Mouse (Mus musculus) stomach, embryonic 15.5 days (tissue): ENCODE measurements around the gene Sh3d19. TPM values are rescaled to one million over a fixed set of nuclear protein-coding genes. Genes with fewer than 3 reads are reported as not detected.

Experiments
- ATAC-seq: fragments of 200-750 bp; cut with Nextera tagmentation; 2 replicates; pipeline ENCODE4 v1.8.0; 2017; ENCODE audit warnings: low read depth, moderate number of reproducible peaks, moderate TSS enrichment; ENCODE audit not compliant: insufficient read depth, low FRiP score
- H3K27ac ChIP-seq: fragments of 300-500 bp; sonication (generic); 2 replicates; pipeline ENCODE4 v1.5.1; 2015; ENCODE audit warnings: mild to moderate bottlenecking, inconsistent platforms
- H3K27me3 ChIP-seq: fragments of 300-500 bp; sonication (generic); replicated peaks from 2 replicates; pipeline ENCODE4 v1.6.1; 2015; ENCODE audit warnings: inconsistent platforms
- H3K36me3 ChIP-seq: fragments of 300-500 bp; sonication (generic); 2 replicates; pipeline ENCODE4 v1.6.1; 2015; ENCODE audit warnings: inconsistent platforms
- H3K4me1 ChIP-seq: fragments of 300-500 bp; sonication (generic); 2 replicates; pipeline ENCODE4 v1.6.1; 2015; ENCODE audit warnings: inconsistent platforms
- H3K4me2 ChIP-seq: fragments of 300-500 bp; sonication (generic); 2 replicates; pipeline ENCODE4 v1.6.1; 2015; ENCODE audit warnings: mild to moderate bottlenecking, inconsistent platforms
- H3K4me3 ChIP-seq: fragments of 300-500 bp; sonication (generic); replicated peaks from 2 replicates; pipeline ENCODE4 v1.5.1; 2015; ENCODE audit warnings: inconsistent platforms
- H3K9ac ChIP-seq: fragments of 300-500 bp; sonication (generic); 2 replicates; pipeline ENCODE4 v1.6.1; 2015; ENCODE audit warnings: inconsistent platforms
- H3K9me3 ChIP-seq: fragments of 300-500 bp; sonication (generic); 2 replicates; pipeline ENCODE4 v1.6.1; 2016; ENCODE audit warnings: inconsistent platforms
- WGBS: fragments of 180-500 bp; shearing (Covaris S2); methylation state at CpG from one replicate; pipeline ENCODE4 v1.1.7; 2015; 5-methylcytosine and 5-hydroxymethylcytosine counted together
- polyA plus RNA-seq: library from polyadenylated mRNA; unstranded; fragments of >200 nt; fragmentation: Nextera tagmentation; extraction: Ambion mirVana; gene quantifications from 2 replicates; pipeline ENCODE4 v1.2.1, GENCODE M21; 2015

Gene Sh3d19
- polyA plus RNA-seq, 1 experiment from 2014 or later: 43.7 TPM

- Histone ChIP-seq H3K4me3 (no peak overlapping the region), H3K27me3 (no peaks in the 10 kb centered on the region), H3K36me3 (peaks cover 9% of the 10 kb centered on the region), H3K4me2 (no peak overlapping the region), H3K27ac (no peak overlapping the region), H3K9me3 (no peaks in the 10 kb centered on the region), H3K9ac (no peak overlapping the region), H3K4me1 (no peaks in the 10 kb centered on the region)
- WGBS: 13% methylated on average over 6 of the region's 6 CpGs
- no peak for ATAC-seq
Measured at GRCm38 (mm10) chr3:86129757-86130156, 158.8 kb downstream of the Sh3d19 start.

GRCm38 (mm10) chr3:86134939-86135638, 164.2 kb downstream of the Sh3d19 start:
- Histone ChIP-seq H3K4me2 (no peak overlapping the region), H3K4me1 (no peaks in the 10 kb centered on the region), H3K36me3 (peaks cover 37% of the 10 kb centered on the region), H3K9me3 (no peaks in the 10 kb centered on the region), H3K27ac (no peak overlapping the region), H3K27me3 (no peaks in the 10 kb centered on the region), H3K4me3 (no peak overlapping the region), H3K9ac (no peak overlapping the region)
- WGBS: 86% methylated on average over 6 of the region's 6 CpGs
- peak; percentile 9; the same call in 1 of the 2 replicates for ATAC-seq

GRCm38 (mm10) chr3:86135886-86136563, 165.1 kb downstream of the Sh3d19 start:
- no peak overlapping the region for H3K9ac ChIP-seq
- 78% methylated on average over 6 of the region's 6 CpGs for WGBS
- ATAC-seq: no peak
- H3K9me3 ChIP-seq: no peaks in the 10 kb centered on the region
- H3K4me2 ChIP-seq: no peak overlapping the region
- H3K4me1 ChIP-seq: no peaks in the 10 kb centered on the region
- no peak overlapping the region for H3K4me3 ChIP-seq
- peaks cover 41% of the 10 kb centered on the region for H3K36me3 ChIP-seq
- H3K27me3 ChIP-seq: no peaks in the 10 kb centered on the region
- no peak overlapping the region for H3K27ac ChIP-seq

GRCm38 (mm10) chr3:86136936-86137574, 166.1 kb downstream of the Sh3d19 start:
- no peak overlapping the region for H3K4me2 ChIP-seq
- no peak for ATAC-seq
- peaks cover 38% of the 10 kb centered on the region for H3K36me3 ChIP-seq
- WGBS: 89% methylated on average over 6 of the region's 6 CpGs
- no peak overlapping the region for H3K27ac ChIP-seq
- H3K9ac ChIP-seq: no peak overlapping the region
- no peak overlapping the region for H3K4me3 ChIP-seq
- H3K4me1 ChIP-seq: no peaks in the 10 kb centered on the region
- no peaks in the 10 kb centered on the region for H3K9me3 ChIP-seq
- no peaks in the 10 kb centered on the region for H3K27me3 ChIP-seq

GRCm38 (mm10) chr3:86139660-86140059, 168.8 kb downstream of the Sh3d19 start:
- no peaks in the 10 kb centered on the region for H3K27me3 ChIP-seq
- no peak overlapping the region for H3K4me3 ChIP-seq
- no peak overlapping the region for H3K4me2 ChIP-seq
- no peaks in the 10 kb centered on the region for H3K9me3 ChIP-seq
- no peak overlapping the region for H3K27ac ChIP-seq
- no peak for ATAC-seq
- no peak overlapping the region for H3K9ac ChIP-seq
- 92% methylated on average over 4 of the region's 4 CpGs for WGBS
- H3K36me3 ChIP-seq: peaks cover 38% of the 10 kb centered on the region
- H3K4me1 ChIP-seq: no peaks in the 10 kb centered on the region

GRCm38 (mm10) chr3:86141366-86141765, 170.5 kb downstream of the Sh3d19 start:
- 7% methylated on average over 7 of the region's 7 CpGs for WGBS
- peaks cover 26% of the 10 kb centered on the region for H3K36me3 ChIP-seq

GRCm38 (mm10) chr3:86141886-86142262, 171.0 kb downstream of the Sh3d19 start:
- WGBS: under 1% methylated on average over 18 of the region's 18 CpGs
- ATAC-seq: peak; percentile 9; the same call in 1 of the 2 replicates

More at GRCm38 (mm10) chr3:86141366-86141765, 170.5 kb downstream of the Sh3d19 start:
- Histone ChIP-seq H3K27ac (peak overlapping the region; percentile 87), H3K4me1 (no peaks in the 10 kb centered on the region), H3K9ac (peak overlapping the region; percentile 97), H3K27me3 (no peaks in the 10 kb centered on the region), H3K4me2 (peak overlapping the region; percentile 64), H3K4me3 (peak overlapping the region; percentile 87), H3K9me3 (no peaks in the 10 kb centered on the region)
- no peak for ATAC-seq

GRCm38 (mm10) chr3:86142263-86142933, 171.5 kb downstream of the Sh3d19 start, which contains the start of gene Rps3a1:
Gene Rps3a1, minus strand, starts transcription at chr3:86142702.
- under 1% methylated on average over 77 of the region's 77 CpGs for WGBS
- no peaks in the 10 kb centered on the region for H3K4me1 ChIP-seq
- peak within 1 kb of the TSS; percentile 87 for H3K27ac ChIP-seq
- no peaks in the 10 kb centered on the region for H3K27me3 ChIP-seq
- H3K4me3 ChIP-seq: peak within 1 kb of the TSS; percentile 87
- no peaks in the 10 kb centered on the region for H3K9me3 ChIP-seq
- H3K9ac ChIP-seq: peak within 1 kb of the TSS; percentile 97
- H3K36me3 ChIP-seq: peaks cover 23% of the 10 kb centered on the region
- peak; percentile 96 for ATAC-seq
- H3K4me2 ChIP-seq: peak within 1 kb of the TSS; percentile 64

More at GRCm38 (mm10) chr3:86141886-86142262, 171.0 kb downstream of the Sh3d19 start:
- peak overlapping the region; percentile 64 for H3K4me2 ChIP-seq
- no peaks in the 10 kb centered on the region for H3K9me3 ChIP-seq
- H3K27me3 ChIP-seq: no peaks in the 10 kb centered on the region
- H3K4me1 ChIP-seq: no peaks in the 10 kb centered on the region
- peaks cover 25% of the 10 kb centered on the region for H3K36me3 ChIP-seq
- H3K9ac ChIP-seq: peak overlapping the region; percentile 97
- peak overlapping the region; percentile 87 for H3K4me3 ChIP-seq
- peak overlapping the region; percentile 87 for H3K27ac ChIP-seq

GRCm38 (mm10) chr3:86142934-86143317, 172.0 kb downstream of the Sh3d19 start:
- peak overlapping the region; percentile 87; the same call in 1 of the 2 replicates for H3K4me3 ChIP-seq
- H3K36me3 ChIP-seq: peaks cover 17% of the 10 kb centered on the region
- H3K27me3 ChIP-seq: no peaks in the 10 kb centered on the region
- H3K4me1 ChIP-seq: no peaks in the 10 kb centered on the region
- no peak overlapping the region for H3K9ac ChIP-seq
- H3K4me2 ChIP-seq: peak overlapping the region; percentile 45
- H3K9me3 ChIP-seq: no peaks in the 10 kb centered on the region
- 0 out of 2 replicates have a peak, but pooled peaks have one; percentile 11 for ATAC-seq
- WGBS: 21% methylated on average over 6 of the region's 6 CpGs
- H3K27ac ChIP-seq: 0 out of 2 replicates have a peak overlapping the region, but pooled peaks have one; percentile 35

GRCm38 (mm10) chr3:86143343-86143742, 172.4 kb downstream of the Sh3d19 start:
- 81% methylated on average over 6 of the region's 6 CpGs for WGBS

GRCm38 (mm10) chr3:86149063-86149462, 178.2 kb downstream of the Sh3d19 start:
- H3K9me3 ChIP-seq: no peaks in the 10 kb centered on the region
- H3K4me3 ChIP-seq: no peak overlapping the region
- no peak overlapping the region for H3K9ac ChIP-seq
- H3K4me2 ChIP-seq: no peak overlapping the region
- no peak overlapping the region for H3K27ac ChIP-seq
- ATAC-seq: no peak
- H3K27me3 ChIP-seq: no peaks in the 10 kb centered on the region
- H3K4me1 ChIP-seq: no peaks in the 10 kb centered on the region
- H3K36me3 ChIP-seq: no peaks in the 10 kb centered on the region
- 84% methylated on average over 6 of the region's 6 CpGs for WGBS

More at GRCm38 (mm10) chr3:86143343-86143742, 172.4 kb downstream of the Sh3d19 start:
- Histone ChIP-seq H3K36me3 (peaks cover 13% of the 10 kb centered on the region), H3K4me3 (no peak overlapping the region), H3K9ac (no peak overlapping the region), H3K27ac (no peak overlapping the region), H3K9me3 (no peaks in the 10 kb centered on the region), H3K4me1 (no peaks in the 10 kb centered on the region), H3K27me3 (no peaks in the 10 kb centered on the region), H3K4me2 (no peak overlapping the region)
- ATAC-seq: no peak
